Mouse (Mus musculus) liver, embryonic 16.5 days (tissue): ENCODE data around the gene Adcy9. TPM values are rescaled to one million over a fixed set of nuclear protein-coding genes. Genes with fewer than 3 reads are reported as not detected.
"Not testable (repeated sequence)": the region's sequence is repeated elsewhere in the genome, so short reads cannot be mapped to it uniquely, and the experiment has no call there.

ENCODE experiments used
- ATAC-seq: fragments of 200-750 bp; cut with Nextera tagmentation; 2 replicates; pipeline ENCODE4 v1.8.0; 2017; ENCODE audit warnings: low read depth, mild to moderate bottlenecking, moderate number of reproducible peaks, moderate library complexity
- H3K27ac ChIP-seq: fragments of 300-500 bp; sonication (generic); 2 replicates; pipeline ENCODE4 v1.5.1; 2014; ENCODE audit warnings: mild to moderate bottlenecking, low read length
- H3K27me3 ChIP-seq: fragments of 300-500 bp; sonication (generic); 2 replicates; pipeline ENCODE4 v1.6.1; 2014; ENCODE audit warnings: low read depth, low read length, mixed read lengths; ENCODE audit not compliant: control insufficient read depth, insufficient read depth
- H3K36me3 ChIP-seq: fragments of 300-500 bp; sonication (generic); 2 replicates; pipeline ENCODE4 v1.6.1; 2014; ENCODE audit warnings: mild to moderate bottlenecking; ENCODE audit not compliant: control insufficient read depth, insufficient read depth
- H3K4me1 ChIP-seq: fragments of 300-500 bp; sonication (generic); 2 replicates; pipeline ENCODE4 v1.6.1; 2014; ENCODE audit warnings: low read depth, low read length, mixed read lengths; ENCODE audit not compliant: control insufficient read depth
- H3K4me2 ChIP-seq: fragments of 300-500 bp; sonication (generic); 2 replicates; pipeline ENCODE4 v1.6.1; 2014; ENCODE audit warnings: low read depth, low read length, mixed read lengths
- H3K4me3 ChIP-seq: fragments of 300-500 bp; sonication (generic); 2 replicates; pipeline ENCODE4 v1.5.1; 2014; ENCODE audit warnings: low read depth, mild to moderate bottlenecking, low read length
- H3K9ac ChIP-seq: fragments of 300-500 bp; sonication (generic); 2 replicates; pipeline ENCODE4 v1.6.1; 2014; ENCODE audit warnings: low read depth, low read length
- H3K9me3 ChIP-seq: fragments of 300-500 bp; sonication (generic); replicated peaks from 2 replicates; pipeline ENCODE4 v1.6.1; 2016; ENCODE audit warnings: low read length; ENCODE audit not compliant: control insufficient read depth
- WGBS: fragments of 180-500 bp; shearing (Covaris S2); extraction: QIAGEN DNeasy Blood & Tissue Kit; methylation state at CpG from one replicate; pipeline ENCODE4 v1.1.7; 2014; ENCODE audit not compliant: insufficient replicate concordance; 5-methylcytosine and 5-hydroxymethylcytosine counted together
- polyA plus RNA-seq: library from polyadenylated mRNA; unstranded; fragments of >200 nt; fragmentation: Nextera tagmentation; extraction: Ambion mirVana; gene quantifications from 2 replicates; pipeline ENCODE4 v1.2.1, GENCODE M21; 2015

Gene Adcy9
- polyA plus RNA-seq, 1 experiment from 2014 or later, result 0.65 TPM

DNA sequence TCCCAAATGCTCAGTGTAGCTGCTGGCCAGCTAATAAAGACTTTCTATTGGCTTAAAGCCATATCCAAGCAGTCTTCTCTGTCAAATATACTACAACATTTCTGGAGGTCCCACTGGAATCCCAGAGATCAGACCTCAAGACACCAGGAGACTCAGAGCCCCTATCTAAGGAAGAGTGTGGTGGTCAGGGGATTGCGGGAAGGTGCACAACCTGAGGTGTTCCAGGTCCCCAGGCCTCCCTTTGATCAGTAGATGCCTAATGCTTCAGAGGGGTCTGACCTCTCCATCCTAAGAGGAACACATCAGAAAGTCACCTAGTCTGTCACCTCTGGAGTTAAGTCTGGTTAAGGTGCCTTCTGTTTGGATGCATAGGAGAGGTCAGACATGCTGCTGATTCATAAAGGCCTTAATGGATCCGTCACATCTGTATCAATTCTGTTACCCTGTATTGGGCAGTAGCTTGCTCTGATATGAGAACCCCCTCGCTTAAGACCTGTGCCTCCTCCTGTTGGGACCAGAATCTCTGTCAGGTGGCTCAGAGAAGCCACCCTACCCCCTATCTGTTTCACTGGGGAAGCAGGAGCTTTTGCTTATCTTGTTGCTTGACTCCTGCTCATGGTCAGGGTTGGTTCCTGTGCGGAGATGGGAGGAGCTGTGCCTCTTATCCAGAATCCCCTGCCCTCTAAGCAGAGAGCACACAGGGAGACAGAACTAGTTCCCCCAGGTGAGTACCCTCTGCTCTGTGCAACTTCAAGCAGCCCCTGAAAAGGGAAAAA, 56.8 kb downstream of the Adcy9 start:
- ATAC-seq, result peak; percentile 21; the same call in 1 of the 2 replicates
- Histone ChIP-seq H3K27me3 (no peaks in the 10 kb centered on the region), H3K36me3 (no peaks in the 10 kb centered on the region), H3K27ac (no peak overlapping the region), H3K9me3 (no peaks in the 10 kb centered on the region), H3K4me3 (no peak overlapping the region), H3K4me2 (no peak overlapping the region), H3K4me1 (no peaks in the 10 kb centered on the region; the same call in 1 of the 2 replicates), H3K9ac (no peak overlapping the region)
- WGBS, result 48% methylated on average over 4 of the region's 4 CpGs

GRCm38 (mm10) chr16:4355260-4356043, 64.8 kb downstream of the Adcy9 start:
- H3K36me3 ChIP-seq, result no peaks in the 10 kb centered on the region
- H3K27ac ChIP-seq, result no peak overlapping the region
- no peak overlapping the region for H3K4me2 ChIP-seq
- H3K4me1 ChIP-seq, result no peaks in the 10 kb centered on the region
- WGBS, result 63% methylated on average over 4 of the region's 4 CpGs
- H3K9ac ChIP-seq, result no peak overlapping the region
- no peak overlapping the region for H3K4me3 ChIP-seq
- H3K27me3 ChIP-seq, result no peaks in the 10 kb centered on the region
- ATAC-seq, result no peak
- H3K9me3 ChIP-seq, result no peaks in the 10 kb centered on the region

DNA sequence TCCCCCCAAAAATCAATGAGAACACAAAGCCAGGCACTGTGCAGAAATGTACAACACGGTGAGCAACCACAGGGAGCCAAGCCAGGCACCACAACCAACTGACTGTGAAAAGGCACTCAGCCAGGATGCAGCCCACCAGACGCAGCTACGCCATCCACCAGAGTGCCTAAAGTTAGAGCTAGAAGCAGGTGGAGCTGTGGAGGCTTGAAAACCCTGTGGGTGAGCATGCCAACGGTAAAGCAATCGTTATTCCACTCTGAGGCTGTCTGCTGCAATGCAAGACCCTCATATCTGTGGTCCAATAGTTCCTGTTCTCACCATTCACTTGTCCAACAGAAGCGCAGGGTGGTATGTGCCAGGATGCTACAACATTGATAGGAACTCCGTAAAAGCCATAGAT, 77.7 kb downstream of the Adcy9 start:
- Histone ChIP-seq H3K4me3 (no peak overlapping the region), H3K9ac (no peak overlapping the region), H3K9me3 (no peaks in the 10 kb centered on the region), H3K4me1 (no peaks in the 10 kb centered on the region), H3K4me2 (no peak overlapping the region), H3K27ac (no peak overlapping the region), H3K36me3 (no peaks in the 10 kb centered on the region), H3K27me3 (no peaks in the 10 kb centered on the region)
- 74% methylated on average over 7 of the region's 7 CpGs for WGBS
- ATAC-seq, result no peak

DNA sequence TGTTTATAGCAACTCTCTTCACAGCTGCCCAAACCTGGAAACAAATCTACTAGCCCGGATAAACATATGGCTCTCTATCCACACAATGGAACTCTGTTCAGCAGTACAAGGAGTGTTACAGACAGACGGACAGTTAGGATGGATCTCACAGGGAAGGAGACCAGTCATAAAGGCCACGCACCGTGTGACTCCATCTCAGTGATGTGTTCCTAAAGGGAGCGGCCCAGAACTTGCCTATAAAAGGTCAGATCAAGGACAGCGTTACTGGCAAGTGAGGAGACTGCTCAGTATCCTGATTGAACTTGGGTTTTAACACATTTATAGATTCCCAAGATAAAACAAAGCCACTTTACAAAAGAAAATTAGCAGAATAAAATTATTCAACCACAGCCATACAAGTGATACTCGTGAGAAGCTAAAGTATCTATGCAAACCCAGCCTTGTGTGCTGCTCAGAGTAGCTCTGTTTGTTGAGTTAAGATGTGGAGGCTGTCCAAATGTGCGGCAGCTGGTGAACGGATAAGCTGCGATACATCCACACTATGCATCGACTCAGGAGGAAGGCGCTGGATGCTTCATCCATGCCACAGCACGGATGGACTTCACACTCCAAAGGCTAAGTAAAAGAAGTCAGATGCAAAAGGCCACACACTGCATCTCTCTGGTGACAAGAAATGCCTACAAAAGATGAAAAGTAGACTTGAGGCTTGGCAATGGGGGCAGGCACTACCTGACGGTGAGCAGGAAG, 78.8 kb downstream of the Adcy9 start:
- Histone ChIP-seq H3K4me1 (no peaks in the 10 kb centered on the region), H3K4me3 (no peak overlapping the region), H3K4me2 (no peak overlapping the region), H3K9ac (no peak overlapping the region), H3K27me3 (no peaks in the 10 kb centered on the region), H3K27ac (no peak overlapping the region), H3K9me3 (no peaks in the 10 kb centered on the region), H3K36me3 (no peaks in the 10 kb centered on the region)
- no peak for ATAC-seq
- WGBS, result 76% methylated on average over 14 of the region's 14 CpGs

- ATAC-seq, H3K27me3 ChIP-seq, H3K4me2 ChIP-seq, H3K9me3 ChIP-seq, H3K27ac ChIP-seq, H3K4me1 ChIP-seq, H3K36me3 ChIP-seq, H3K9ac ChIP-seq, H3K4me3 ChIP-seq: not testable (repeated sequence)
- WGBS, result 81% methylated on average over 5 of the region's 7 CpGs
Observed at GRCm38 (mm10) chr16:4339216-4339615, 81.1 kb downstream of the Adcy9 start.

DNA sequence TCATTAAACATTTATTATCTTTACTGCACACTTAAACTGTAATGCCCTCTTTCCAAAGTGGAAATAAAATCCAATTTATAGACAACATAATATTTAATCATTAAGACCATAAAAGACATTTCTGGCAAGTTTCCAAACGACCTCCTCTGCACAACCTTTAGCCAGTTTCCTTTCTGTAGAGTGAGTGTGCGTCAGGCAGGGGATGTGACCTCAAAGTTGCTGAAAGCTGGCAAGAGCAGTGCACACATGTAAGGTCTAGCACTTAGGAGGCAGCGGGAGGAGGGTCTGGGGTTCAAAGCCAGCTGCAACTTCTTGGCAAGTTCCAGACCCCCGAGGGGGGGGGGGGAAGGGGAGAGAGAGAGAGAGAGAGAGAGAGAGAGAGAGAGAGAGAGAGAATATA, 83.0 kb downstream of the Adcy9 start:
- H3K4me2 ChIP-seq, result no peak overlapping the region
- H3K4me1 ChIP-seq, result peaks cover 2% of the 10 kb centered on the region
- no peaks in the 10 kb centered on the region for H3K36me3 ChIP-seq
- 47% methylated on average over 4 of the region's 4 CpGs for WGBS
- H3K27ac ChIP-seq, result no peak overlapping the region
- no peak for ATAC-seq
- H3K9ac ChIP-seq, result no peak overlapping the region
- no peaks in the 10 kb centered on the region for H3K9me3 ChIP-seq
- no peak overlapping the region for H3K4me3 ChIP-seq
- no peaks in the 10 kb centered on the region for H3K27me3 ChIP-seq

GRCm38 (mm10) chr16:4333788-4334187, 86.5 kb downstream of the Adcy9 start:
- Histone ChIP-seq H3K9me3 (no peaks in the 10 kb centered on the region), H3K4me2 (no peak overlapping the region), H3K27ac (no peak overlapping the region), H3K27me3 (no peaks in the 10 kb centered on the region), H3K36me3 (no peaks in the 10 kb centered on the region), H3K4me1 (peaks cover 2% of the 10 kb centered on the region), H3K4me3 (no peak overlapping the region), H3K9ac (no peak overlapping the region)
- no peak for ATAC-seq
- WGBS, result 60% methylated on average over 5 of the region's 5 CpGs

DNA sequence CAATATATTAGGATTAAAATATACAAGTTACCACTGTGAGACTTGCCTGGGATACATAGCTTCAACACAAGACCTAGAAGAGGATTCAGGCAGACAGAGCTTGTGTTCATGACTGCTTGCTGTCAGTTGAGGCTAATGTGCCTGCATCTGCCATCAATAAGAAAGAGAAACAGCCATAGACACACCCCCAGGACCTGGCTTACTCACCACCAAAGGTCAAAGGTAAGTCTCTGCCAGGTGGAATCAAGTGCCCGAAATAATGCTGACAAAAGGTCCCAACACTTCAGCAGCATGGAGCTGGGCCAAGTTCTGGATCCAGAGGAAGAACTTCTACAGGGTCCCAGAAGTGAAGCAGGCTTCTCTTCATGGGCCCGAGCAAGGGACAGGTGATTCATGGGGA, 86.9 kb downstream of the Adcy9 start:
- no peak overlapping the region for H3K9ac ChIP-seq
- H3K36me3 ChIP-seq, result no peaks in the 10 kb centered on the region
- H3K4me1 ChIP-seq, result peaks cover 2% of the 10 kb centered on the region
- WGBS, result 69% methylated on average over 2 of the region's 2 CpGs
- no peak overlapping the region for H3K4me2 ChIP-seq
- no peak overlapping the region for H3K27ac ChIP-seq
- no peak for ATAC-seq
- H3K9me3 ChIP-seq, result no peaks in the 10 kb centered on the region
- no peaks in the 10 kb centered on the region for H3K27me3 ChIP-seq
- no peak overlapping the region for H3K4me3 ChIP-seq

- no peaks in the 10 kb centered on the region for H3K9me3 ChIP-seq
- no peaks in the 10 kb centered on the region for H3K27me3 ChIP-seq
- no peaks in the 10 kb centered on the region for H3K36me3 ChIP-seq
- H3K4me1 ChIP-seq, result no peaks in the 10 kb centered on the region
- H3K27ac ChIP-seq, result no peak overlapping the region
- H3K9ac ChIP-seq, result no peak overlapping the region
- ATAC-seq, result no peak
- no peak overlapping the region for H3K4me2 ChIP-seq
- H3K4me3 ChIP-seq, result no peak overlapping the region
Observed at GRCm38 (mm10) chr16:4327081-4327480, 93.2 kb downstream of the Adcy9 start.
